Mouse (Mus musculus): ENCODE results near the gene Gpt2. TPM values are rescaled to one million over a fixed set of nuclear protein-coding genes. Genes with fewer than 3 reads are reported as not detected.

Gene Gpt2
- total RNA-seq, 1 experiment from 2014 or later = 3.7 TPM

GRCm38 (mm10) chr8:85565186-85565585, 72.8 kb downstream of the Gpt2 start:
- ATAC-seq (replicated peaks; ENCODE audit: low read depth, poor library complexity, severe bottlenecking) = no peak

GRCm38 (mm10) chr8:85567801-85568200, 75.4 kb downstream of the Gpt2 start:
- ATAC-seq (replicated peaks; ENCODE audit: low read depth, poor library complexity, severe bottlenecking) = no peak

- ATAC-seq (replicated peaks; ENCODE audit: low read depth, poor library complexity, severe bottlenecking) = peak; percentile 54; the same call in 1 of the 2 replicates
These were observed 78.1 kb downstream of the Gpt2 start for GRCm38 (mm10) chr8:85570466-85570865.

- ATAC-seq (replicated peaks; ENCODE audit: low read depth, poor library complexity, severe bottlenecking) = no peak
These were observed 81.7 kb downstream of the Gpt2 start for GRCm38 (mm10) chr8:85573972-85574496.

Other genes starting within 250 kb of the Gpt2 start
- 106 and 117 TPM in 2 replicates for gene Orc6, start 192.9 kb upstream of the Gpt2 start, total RNA-seq (2017)
- 137 and 140 TPM in 2 replicates for gene Vps35, start 192.8 kb upstream of the Gpt2 start, total RNA-seq (2017)
- 11.2 and 15.0 TPM in 2 replicates for gene Mylk3, start 106.2 kb upstream of the Gpt2 start, total RNA-seq (2017)
- gene 4921524J17Rik, start 59.7 kb upstream of the Gpt2 start, total RNA-seq (2017) = 79.4 and 79.9 TPM in 2 replicates
- gene Dnaja2, start 62.8 kb downstream of the Gpt2 start, total RNA-seq (2017) = 111 and 117 TPM in 2 replicates
- gene Neto2, start 208.3 kb downstream of the Gpt2 start, total RNA-seq (2017) = 6.9 and 10.3 TPM in 2 replicates

All from common myeloid progenitor, adult 5-6 weeks (primary cell).